Mouse (Mus musculus) right cerebral cortex, postnatal 36 days (tissue): ENCODE data around the gene Ifit1.
"Not testable (repeated sequence)": the region's sequence is repeated elsewhere in the genome, so short reads cannot be mapped to it uniquely, and the experiment has no call there.

Experiments used
- DNase-seq, 2 experiments: peaks; one replicate each; pipeline ENCODE4 v3.0.0; 2022; ENCODE audit warnings: low spot score in 2 of 2, mixed read lengths in 1 of 2

Ifit1 gene

DNA sequence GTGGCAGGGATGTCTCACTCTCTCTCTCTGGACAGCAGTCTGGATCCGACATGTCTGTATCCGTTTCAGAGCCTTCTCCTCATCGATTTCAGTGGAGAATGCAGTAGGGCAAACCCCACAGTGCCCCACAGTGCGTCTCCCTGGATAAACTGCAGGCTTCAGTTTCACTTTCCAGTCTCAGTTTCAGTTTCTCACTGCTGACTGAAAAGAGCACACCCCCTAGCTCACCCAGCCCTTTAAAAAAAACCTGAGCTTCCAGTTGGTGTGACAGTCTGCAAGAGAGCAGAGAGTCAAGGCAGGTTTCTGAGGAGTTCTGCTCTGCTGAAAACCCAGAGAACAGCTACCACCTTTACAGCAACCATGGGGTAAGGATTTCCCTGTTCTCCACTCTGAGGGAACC is at the start of gene Ifit1, which contains the start of gene Ifit1bl2:
TSS of gene Ifit1 (plus strand) at position 249 of the 400 bp plus-strand sequence.
TSS of gene Ifit1bl2 (minus strand) at position 121 of the 400 bp plus-strand sequence.
- no peak for DNase-seq

DNA sequence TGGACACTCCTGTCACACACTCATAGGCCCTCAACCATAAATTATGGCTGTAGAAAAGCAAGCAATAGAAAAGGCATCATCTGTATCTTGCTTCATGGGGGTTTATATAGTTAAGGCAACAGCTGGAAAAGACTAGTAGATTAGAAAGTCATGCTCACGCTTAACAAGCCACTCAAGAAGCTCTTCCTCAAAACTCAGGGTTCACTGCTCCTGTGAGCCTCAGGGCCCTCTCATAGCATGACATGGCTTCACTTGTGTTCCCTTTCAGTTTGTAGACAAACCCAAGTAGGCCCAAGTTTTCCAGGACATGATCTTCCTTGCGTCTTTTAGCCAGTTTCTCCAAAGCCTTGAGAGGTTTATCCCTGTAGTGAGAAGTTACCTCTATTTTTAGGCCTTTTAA is 47.2 kb upstream of the Ifit1 start:
- DNase-seq: no peak

DNA sequence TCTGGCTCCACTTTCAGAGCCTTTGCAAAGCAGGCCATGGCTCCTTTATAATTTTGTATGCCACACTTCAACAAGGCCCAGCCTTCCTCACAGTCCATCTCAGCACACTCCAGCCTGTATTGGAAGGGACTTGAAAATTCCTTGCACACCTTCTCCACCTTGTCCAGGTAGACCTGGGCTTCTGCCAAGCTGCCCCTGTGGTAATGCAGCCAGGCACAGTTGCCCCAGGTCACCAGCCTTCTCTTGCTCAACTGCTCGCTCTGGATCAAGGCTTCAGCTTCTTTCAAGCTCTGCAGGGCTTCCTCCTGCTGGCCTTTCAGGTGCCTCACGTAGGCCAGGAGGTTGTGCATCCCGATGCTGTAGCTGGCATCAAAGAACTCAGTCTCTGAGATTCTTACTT is 46.1 kb upstream of the Ifit1 start:
- not testable (repeated sequence) for DNase-seq

DNA sequence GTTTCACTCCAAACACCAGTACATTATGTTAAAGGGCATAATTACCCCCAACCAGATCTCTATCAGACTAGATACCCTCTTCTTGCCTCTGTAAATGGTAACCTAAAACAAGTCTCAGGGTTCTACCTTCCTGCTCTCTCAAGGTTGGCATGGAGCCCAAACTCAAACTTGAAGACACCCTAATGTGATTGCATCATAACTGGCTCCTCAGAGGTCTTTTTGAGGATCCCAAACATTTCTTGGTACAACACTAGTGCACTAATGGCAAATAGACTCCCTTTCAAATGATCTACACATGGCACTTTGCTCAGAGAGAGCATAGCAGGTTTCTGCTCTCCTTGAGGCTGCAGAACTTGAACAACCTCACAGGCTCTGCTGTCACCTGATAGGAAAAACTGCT is 43.9 kb upstream of the Ifit1 start:
- DNase-seq: no peak

DNA sequence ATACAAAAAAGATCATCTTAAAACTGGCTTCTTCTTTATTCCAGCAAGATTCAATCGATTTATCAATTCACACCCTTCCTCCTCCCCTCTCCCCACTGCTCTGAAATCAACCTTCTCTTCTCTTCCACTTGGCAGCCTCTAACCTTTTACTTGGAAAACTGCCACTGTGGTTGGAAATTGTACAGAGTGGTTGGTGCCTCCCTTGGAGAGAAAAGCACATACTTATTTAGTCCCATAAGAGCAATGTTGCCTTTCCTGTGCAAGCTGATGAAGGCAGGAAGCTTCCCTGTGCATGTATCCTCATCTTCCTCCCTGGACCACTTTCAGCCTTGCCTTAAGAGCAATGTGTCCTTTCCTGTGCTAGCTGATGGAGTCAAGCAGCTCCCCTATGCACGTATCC is 42.3 kb upstream of the Ifit1 start:
- no peak for DNase-seq

DNA sequence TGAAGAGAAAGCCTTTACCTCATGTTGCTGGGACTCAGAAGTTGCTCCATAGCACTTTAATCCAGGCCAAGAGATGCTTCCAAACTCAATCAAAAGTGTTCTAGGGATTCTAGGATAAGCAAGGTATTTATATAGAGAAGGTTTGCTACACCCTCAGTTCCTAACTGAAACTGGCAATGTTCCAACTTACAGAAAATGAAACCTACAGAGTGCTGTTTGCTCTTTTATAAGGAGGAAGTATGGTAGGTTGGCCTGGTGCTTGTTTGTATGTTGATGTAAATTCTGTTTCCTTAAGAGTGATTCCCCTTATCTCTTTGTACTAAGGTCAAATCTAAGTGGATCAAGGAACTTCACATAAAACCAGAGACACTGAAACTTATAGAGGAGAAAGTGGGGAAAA is 41.4 kb upstream of the Ifit1 start:
- not testable (repeated sequence) for DNase-seq

DNA sequence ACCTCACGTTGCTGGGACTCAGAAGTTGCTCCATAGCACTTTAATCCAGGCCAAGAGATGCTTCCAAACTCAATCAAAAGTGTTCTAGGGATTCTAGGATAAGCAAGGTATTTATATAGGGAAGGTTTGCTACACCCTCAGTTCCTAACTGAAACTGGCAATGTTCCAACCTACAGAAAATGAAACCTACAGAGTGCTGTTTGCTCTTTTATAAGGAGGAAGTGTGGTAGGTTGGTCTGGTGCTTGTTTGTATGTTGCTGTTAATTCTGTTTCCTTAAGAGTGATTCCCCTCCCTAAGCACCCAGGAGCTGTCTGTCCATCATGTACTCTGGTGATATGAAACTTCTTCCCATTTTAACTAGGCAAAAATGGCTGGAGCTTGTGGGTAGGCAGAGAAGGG is 38.8 kb upstream of the Ifit1 start, which contains the start of gene Ifit1bl1:
TSS of gene Ifit1bl1 (minus strand) at position 69 of the 400 bp plus-strand sequence.
- not testable (repeated sequence) for DNase-seq

DNA sequence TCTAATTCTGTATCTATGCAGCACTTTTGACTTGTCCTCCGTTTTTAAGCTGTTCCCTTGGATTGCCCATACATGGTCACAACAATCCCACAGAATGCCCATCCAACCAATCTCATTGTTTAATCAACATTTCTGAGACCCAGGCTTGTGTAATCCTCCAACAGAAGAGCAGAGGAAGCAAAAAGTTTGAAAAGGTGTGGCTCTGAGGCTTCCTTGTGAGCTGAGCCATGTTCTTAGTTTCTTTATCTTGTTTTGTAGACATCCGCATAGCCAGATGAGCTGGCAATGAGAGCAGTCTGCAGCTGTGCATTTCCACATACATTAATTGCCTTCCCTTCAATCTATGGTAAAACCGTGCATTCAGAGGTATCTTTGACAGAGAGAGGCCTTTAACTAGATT is 35.2 kb upstream of the Ifit1 start:
- DNase-seq: no peak

DNA sequence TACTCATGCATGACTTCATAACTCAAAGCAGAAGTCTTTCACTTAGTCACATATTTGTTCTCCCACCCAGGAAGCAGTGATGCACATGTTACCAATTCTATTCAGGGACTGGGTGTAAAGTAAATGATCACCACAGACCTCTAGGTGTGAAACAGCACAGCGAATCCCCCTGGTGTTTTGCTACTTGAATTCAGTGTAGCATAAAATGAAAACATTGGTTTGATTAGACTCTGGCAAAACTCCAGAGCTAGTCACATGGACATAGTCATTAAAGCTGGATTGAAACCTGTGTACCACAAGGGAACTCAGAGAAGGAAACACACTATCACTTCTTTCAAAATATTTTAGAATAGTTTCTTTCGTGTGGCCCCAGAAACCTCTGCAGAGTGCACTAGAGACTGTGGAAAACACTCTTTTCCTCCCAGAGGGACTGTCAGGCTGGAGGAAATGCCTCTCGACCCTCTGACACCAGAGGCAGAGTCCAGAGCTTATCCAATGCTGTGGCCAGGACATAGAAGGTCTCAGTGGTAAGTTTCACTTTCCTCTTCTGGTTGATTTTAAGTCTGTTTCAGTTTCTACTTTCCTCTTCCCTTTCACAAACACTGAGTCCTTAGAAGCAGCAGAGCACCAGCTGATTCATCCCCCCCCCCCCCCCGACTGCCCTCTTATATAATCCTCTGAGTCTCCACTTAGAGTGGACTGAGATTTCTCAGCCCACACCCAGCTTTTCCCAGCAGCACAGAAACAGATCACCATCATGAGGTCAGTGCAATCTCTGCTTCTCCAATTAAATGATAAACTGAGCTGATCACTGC is 33.2 kb upstream of the Ifit1 start, which contains the start of gene Ifit3b:
TSS of gene Ifit3b (plus strand) at position 734 of the 815 bp plus-strand sequence.
- not testable (repeated sequence) for DNase-seq

DNA sequence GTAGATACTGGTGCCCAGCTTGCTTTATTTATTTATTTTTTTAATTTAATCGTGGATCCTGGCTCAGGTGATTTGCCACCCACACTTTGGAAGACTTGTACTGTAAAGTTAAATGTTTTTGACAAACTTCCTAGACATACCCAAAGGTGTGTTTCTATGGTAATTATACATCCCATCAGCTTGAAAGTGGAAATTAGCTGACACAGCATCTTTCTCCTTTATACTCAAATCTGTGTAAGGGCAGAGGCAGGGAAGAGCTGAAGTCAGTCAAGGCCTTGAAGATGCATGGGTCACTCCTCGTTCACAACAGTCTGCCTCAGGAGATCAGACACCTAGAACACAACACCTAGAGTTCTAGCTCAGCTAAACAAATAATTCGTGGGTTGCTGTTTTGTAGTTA is 30.6 kb upstream of the Ifit1 start:
- not testable (repeated sequence) for DNase-seq

DNA sequence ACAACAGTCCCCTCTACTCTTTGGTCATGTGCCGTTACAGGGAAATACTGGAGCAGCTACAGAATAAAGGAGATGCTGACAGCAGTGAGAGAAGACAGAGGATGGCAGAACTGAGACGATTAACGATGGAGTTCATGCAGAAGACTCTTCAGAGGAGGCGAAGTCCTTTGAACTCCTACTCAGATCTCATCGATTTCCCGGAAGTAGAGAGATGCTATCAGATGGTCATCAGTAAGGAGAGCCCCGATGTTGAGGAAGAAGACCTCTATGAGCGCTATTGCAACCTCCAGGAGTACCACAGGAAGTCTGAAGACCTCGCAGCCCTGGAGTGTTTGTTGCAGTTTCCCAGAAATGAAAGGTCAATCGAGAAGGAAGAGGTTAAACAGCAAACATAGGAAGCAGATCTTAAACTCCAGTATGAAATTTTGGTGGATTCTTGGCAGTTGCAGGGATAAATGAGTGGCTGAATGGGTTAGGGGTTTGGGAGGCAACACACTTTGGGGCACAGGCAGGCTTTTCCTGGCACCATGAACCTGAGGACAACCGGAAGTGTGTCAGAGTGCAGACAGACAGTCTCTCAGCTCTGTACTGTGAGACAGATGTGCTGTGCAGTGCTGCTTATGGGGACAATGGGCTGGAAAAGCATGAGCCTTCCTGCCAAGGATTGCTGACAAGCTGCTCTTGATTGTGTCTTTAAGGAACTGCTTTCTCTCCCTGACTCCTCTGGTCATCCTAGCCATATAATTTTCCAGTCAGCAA is 28.2 kb upstream of the Ifit1 start:
- not testable (repeated sequence) for DNase-seq

DNA sequence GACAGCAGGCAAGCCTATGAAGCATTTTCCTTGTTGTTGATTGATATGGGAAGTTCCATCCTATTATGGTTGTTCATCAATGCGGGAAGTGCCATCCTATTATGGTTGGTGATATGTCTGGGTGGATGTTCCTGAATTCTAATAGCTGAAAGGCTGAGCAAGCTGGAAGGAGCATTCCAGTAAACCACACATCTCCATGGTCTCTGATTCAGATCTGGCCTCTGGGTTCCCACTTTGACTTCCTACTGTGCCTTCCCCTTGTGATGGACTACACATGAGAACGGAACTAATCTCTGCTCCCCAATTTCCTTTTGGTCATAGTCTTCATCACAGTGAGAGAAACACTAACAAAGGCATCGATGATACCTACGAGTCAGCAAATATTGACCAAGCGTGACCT is 19.8 kb upstream of the Ifit1 start:
- DNase-seq: no peak

DNA sequence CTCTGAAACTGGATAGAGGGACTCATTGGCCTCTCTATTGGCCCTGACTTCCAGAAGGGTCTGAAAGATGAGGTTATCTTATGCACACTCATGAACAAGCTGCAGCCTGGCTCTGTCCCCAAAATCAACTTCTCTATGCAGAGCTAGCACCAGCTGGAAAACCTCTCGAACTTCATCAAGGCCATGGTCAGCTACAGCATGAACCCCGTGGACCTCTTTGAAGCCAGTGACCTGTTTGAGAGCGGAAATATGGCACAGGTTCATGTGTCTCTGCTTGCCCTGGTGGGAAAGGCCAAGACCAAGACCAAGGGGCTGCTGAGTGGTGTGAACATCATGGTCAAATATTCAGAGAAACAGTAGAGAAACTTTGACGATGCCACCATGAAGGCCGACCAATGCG is 16.9 kb upstream of the Ifit1 start:
- no peak for DNase-seq

DNA sequence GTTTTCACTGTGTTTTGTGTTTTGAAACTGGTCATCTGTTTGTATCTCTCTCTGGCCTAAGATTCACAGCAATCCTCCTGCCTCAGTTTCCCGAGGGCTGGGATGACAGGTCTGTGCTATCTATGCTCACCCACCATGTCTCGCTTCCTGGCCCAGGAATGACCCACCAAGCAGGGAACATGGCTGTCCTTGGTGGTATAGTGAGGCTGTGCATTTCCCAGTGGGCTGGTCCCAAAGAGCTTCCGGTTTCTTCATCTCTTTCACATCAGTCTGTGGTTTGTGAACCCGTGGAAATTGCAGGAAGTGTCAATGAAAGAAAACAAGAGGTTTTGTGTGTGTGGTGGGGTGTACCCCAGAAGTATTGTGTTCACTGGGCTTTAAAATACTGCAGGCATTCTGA is 16.0 kb upstream of the Ifit1 start:
- no peak for DNase-seq

DNA sequence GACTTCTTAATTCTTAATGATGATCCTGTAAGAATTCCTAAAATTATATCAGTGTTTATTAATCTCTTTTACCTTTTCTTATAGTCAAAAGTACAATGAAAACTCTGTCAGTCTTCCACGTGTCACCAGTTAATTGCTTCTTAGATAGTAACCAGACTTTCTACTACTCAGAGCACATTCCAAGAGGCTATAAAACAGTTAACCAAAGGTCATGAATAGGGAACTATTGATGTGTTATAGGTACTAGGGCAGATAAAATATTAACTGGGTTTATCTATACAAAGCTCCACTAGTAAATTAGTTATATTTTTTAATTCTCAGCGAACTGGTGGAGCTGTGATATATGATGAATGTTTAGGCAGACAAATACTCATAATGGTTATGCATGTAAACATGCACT is 13.2 kb upstream of the Ifit1 start:
- no peak for DNase-seq

DNA sequence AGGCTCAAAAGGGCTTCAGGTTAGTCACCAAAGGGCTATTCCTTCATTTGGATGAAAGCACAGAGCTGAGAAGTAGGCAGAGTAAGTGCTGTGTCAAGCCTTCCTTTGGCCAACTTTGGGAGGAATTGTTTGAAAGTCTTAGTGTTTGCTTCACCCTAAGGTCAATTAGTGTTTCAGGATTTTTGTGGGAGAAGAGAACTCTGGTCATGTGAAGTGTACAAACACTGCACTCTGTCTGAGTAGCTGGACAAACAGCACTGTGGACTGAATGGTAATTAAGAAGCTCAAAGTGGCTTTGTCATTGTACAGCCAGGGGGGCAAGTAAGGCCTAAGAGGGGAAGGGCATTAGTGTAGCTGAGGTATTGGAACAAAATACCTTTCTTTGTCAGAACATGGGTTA is 9.2 kb upstream of the Ifit1 start:
- DNase-seq: no peak

DNA sequence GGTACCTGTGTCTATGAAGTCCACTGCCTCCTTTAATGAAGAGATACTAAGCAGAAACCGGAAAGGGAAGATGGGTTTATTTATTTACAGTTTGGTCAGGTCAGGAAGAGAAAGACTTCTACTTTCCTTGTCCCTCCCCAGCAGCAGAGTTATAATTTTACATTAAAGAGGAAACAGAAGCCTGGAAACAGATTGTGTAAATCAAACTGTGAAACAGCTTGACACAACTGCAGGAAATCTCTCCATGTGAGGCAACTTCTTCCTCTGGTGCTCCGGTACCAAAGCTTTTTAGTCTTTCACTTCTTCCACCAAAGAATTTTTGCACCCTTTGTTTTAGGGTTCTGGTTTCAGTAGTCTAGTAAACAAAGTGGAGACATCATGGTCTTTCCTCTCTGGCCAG is 7.2 kb upstream of the Ifit1 start:
- no peak for DNase-seq

DNA sequence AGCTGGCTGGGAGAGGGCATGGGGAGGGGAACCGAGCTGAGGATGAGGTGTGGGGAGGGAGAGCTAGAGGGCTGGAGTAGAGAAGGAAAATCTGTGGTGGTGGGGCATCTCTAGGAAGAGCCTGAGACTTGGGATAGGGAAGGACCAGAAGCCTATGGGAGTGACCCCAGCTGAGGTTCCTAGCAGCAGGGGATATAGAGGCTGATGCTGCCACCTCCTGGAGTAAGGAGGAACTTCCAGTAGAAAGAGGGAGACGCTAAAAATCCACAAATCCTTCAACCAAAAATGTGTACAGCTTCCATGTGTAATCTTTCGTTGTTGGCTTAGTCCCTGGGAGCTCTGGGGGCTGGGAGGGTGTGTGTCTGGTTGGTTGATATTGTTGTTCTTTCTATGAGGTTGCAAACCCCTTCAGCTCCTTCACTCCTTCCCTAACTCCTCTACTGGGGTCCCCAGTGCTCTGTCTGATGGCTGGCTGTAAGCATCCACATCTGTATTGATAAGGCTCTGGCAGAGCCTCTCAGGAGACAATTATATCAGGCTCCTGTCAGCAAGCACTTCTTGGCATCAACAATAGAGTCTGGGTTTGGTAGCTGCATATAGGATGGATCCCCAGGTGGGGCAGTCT is 3.6 kb upstream of the Ifit1 start:
- DNase-seq: peak; percentile 9 to 28

DNA sequence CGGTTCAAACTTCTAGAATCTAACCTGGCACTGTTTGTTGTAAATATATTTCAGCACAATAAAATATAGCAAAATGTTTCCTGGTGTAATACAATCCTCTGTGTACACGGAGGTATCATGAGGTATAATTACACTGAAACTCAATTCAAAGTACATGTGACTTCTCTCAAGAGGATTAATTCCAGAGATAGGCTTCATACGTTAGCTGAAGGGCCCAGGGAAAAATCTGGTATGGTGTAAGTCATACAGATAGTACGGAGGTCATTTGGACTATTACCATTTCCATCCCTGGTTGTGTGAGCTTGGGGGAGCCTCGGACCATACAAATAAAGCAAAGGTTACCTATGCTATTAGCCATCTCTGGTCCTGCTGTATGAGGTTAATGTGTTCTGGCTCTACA is 1.9 kb downstream of the Ifit1 start:
- DNase-seq: no peak

DNA sequence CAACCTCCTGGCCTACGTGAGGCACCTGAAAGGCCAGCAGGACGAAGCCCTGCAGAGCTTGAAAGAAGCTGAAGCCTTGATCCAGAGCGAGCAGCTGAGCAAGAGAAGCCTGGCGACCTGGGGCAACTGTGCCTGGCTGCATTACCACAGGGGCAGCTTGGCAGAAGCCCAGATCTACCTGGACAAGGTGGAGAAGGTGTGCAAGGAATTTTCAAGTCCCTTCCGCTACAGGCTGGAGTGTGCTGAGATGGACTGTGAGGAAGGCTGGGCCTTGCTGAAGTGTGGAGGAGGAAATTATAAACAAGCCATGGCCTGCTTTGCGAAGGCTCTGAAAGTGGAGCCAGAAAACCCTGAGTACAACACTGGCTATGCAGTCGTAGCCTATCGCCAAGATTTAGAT is 7.0 kb downstream of the Ifit1 start:
- not testable (repeated sequence) for DNase-seq

DNA sequence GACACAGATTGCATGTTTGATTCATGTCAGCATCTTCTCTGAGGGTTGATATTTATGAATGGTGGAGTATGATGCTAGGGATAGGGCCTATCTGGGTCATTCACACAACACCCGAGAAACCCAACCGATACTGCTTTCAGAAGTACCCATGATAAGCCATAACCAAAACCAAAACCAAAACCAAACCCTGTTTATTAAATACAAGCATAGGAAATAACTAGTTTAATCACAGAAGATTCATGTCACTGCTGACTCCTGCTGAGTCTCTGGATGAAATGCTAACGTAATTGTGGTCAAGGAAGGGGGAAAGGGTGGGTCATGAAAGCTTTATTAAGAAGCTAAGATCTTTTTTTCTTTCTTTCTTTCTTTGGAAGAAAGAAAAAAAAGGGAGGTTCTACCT is 9.6 kb downstream of the Ifit1 start:
- DNase-seq: no peak

DNA sequence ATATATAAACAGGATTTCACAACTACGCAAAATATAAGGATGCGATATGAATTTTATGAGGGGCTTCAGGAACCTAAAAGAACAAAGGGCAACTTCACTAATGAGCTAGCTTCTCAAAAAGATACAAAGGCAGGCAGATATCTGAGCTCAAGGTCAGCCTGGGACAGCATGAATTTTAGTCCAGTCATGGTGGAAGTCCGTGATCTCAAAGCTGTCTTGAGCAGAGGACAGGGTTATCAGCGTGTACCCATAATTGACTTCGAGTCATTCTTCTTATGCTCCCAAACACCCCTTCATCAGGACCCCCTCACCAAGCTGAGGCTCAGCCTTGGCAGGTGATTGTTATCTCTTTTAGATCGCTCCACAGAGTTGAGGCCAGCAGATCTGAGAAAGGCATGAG is 10.3 kb downstream of the Ifit1 start:
- DNase-seq: no peak
